Mouse (Mus musculus) right cerebral cortex, postnatal 10 days (tissue): ENCODE results near the gene 4930447F04Rik.

Experiments used
- DNase-seq, 2 experiments: peaks; one replicate each; pipeline ENCODE4 v3.0.0; 2021; ENCODE audit warnings: low spot score in 2 of 2

Gene 4930447F04Rik

GRCm38 (mm10) chrX:66304124-66304523 lies at the start of gene 4930447F04Rik:
4930447F04Rik (minus strand) TSS chrX:66304224.
- no peak for DNase-seq
